Mouse (Mus musculus): Measurements from ENCODE around the gene Wdr17. TPM values are rescaled to one million over a fixed set of nuclear protein-coding genes. Genes with fewer than 3 reads are reported as not detected.
A peak's percentile ranks its signal among the peaks of the same experiment; 100 is the strongest.

The Wdr17 gene
- not detected for total RNA-seq (2021)
- long read RNA-seq, experiment 1, partial matches to known transcripts = 0 of 2 reads
- long read RNA-seq, experiment 1, other reads (novel, unspliced or antisense) = 2 of 2 reads
- long read RNA-seq, experiment 2, partial matches to known transcripts = 0 of 2 reads
- long read RNA-seq, experiment 2, other reads (novel, unspliced or antisense) = 2 of 2 reads

- DNase-seq = no peak
Measured at GRCm38 (mm10) chr8:54886987-54887785, at the start of gene Wdr17. Gene Wdr17, minus strand, starts transcription at chr8:54887184.

GRCm38 (mm10) chr8:54932306-54932705 lies 45.3 kb upstream of the Wdr17 start:
- DNase-seq = no peak

GRCm38 (mm10) chr8:54924936-54925335 lies 38.0 kb upstream of the Wdr17 start:
- DNase-seq = no peak

- no peak for DNase-seq
Measured at GRCm38 (mm10) chr8:54922160-54922855, 35.3 kb upstream of the Wdr17 start.

- no peak for DNase-seq
Measured at GRCm38 (mm10) chr8:54917710-54918109, 30.7 kb upstream of the Wdr17 start.

- DNase-seq = no peak
Measured at GRCm38 (mm10) chr8:54912891-54913290, 25.9 kb upstream of the Wdr17 start.

- DNase-seq = no peak
Measured at GRCm38 (mm10) chr8:54899444-54899843, 12.5 kb upstream of the Wdr17 start.

GRCm38 (mm10) chr8:54894637-54895322 lies 7.8 kb upstream of the Wdr17 start:
- DNase-seq = no peak

GRCm38 (mm10) chr8:54894180-54894579 lies 7.2 kb upstream of the Wdr17 start:
- DNase-seq = no peak

- DNase-seq = no peak
Measured at GRCm38 (mm10) chr8:54886560-54886959, 424 bp downstream of the Wdr17 start.

GRCm38 (mm10) chr8:54876458-54876857 lies 10.5 kb downstream of the Wdr17 start:
- DNase-seq = no peak

GRCm38 (mm10) chr8:54864761-54865064 lies 22.3 kb downstream of the Wdr17 start:
- DNase-seq = no peak

- DNase-seq = no peak
Measured at GRCm38 (mm10) chr8:54864038-54864760, 22.8 kb downstream of the Wdr17 start.

- no peak for DNase-seq
Measured at GRCm38 (mm10) chr8:54836029-54836959, 50.7 kb downstream of the Wdr17 start.

- DNase-seq = no peak
Measured at GRCm38 (mm10) chr8:54829794-54830426, 57.1 kb downstream of the Wdr17 start.

- DNase-seq = no peak
Measured at GRCm38 (mm10) chr8:54827974-54828373, 59.0 kb downstream of the Wdr17 start.

- no peak for DNase-seq
Measured at GRCm38 (mm10) chr8:54822956-54823355, 64.0 kb downstream of the Wdr17 start.

- no peak for DNase-seq
Measured at GRCm38 (mm10) chr8:54818651-54819050, 68.3 kb downstream of the Wdr17 start.

GRCm38 (mm10) chr8:54808217-54808616 lies 78.8 kb downstream of the Wdr17 start:
- DNase-seq = peak in 1 of 2 experiments; percentile 22

- no peak for DNase-seq
Measured at GRCm38 (mm10) chr8:54806173-54806572, 80.8 kb downstream of the Wdr17 start.

GRCm38 (mm10) chr8:54792699-54793061 lies 94.3 kb downstream of the Wdr17 start:
- no peak for DNase-seq

All from heart, adult 18-20 months (tissue).